Mouse (Mus musculus): ENCODE data around the gene Tmigd3.

- TF ChIP-seq CTCF (IDR thresholded peaks at IDR 0.05; ENCODE audit: low read depth) (no peak), EP300 (IDR thresholded peaks at IDR 0.05; ENCODE audit: low read depth) (no peak)
Observed at GRCm38 (mm10) chr3:105878751-105879150, 8.0 kb downstream of the Tmigd3 start.
